Mouse (Mus musculus) thymus, adult 2 months (tissue): ENCODE results near the gene Cyp4f15. TPM values are rescaled to one million over a fixed set of nuclear protein-coding genes. Genes with fewer than 3 reads are reported as not detected.
A peak's percentile ranks its signal among the peaks of the same experiment; 100 is the strongest.
"Not testable (repeated sequence)": the region's sequence is repeated elsewhere in the genome, so short reads cannot be mapped to it uniquely, and the experiment has no call there.

Experiments
- DNase-seq: peaks from one replicate; pipeline ENCODE4 v3.0.0; 2021
- H3K27ac ChIP-seq: fragments of 200-500 bp; 2 replicates; pipeline ENCODE4 v1.5.1; 2012; ENCODE audit warnings: low read length, control low read depth; ENCODE audit not compliant: control insufficient read depth, insufficient read depth
- H3K27me3 ChIP-seq: fragments of 200-500 bp; 2 replicates; pipeline ENCODE4 v1.6.1; 2012; ENCODE audit warnings: mild to moderate bottlenecking, low read length, moderate library complexity, mixed read lengths; ENCODE audit not compliant: control insufficient read depth, insufficient read depth
- H3K36me3 ChIP-seq: fragments of 200-500 bp; 2 replicates; pipeline ENCODE4 v1.6.1; 2012; ENCODE audit warnings: mild to moderate bottlenecking, low read length, moderate library complexity; ENCODE audit not compliant: control insufficient read depth, insufficient read depth
- H3K4me1 ChIP-seq: fragments of 200-500 bp; replicated peaks from 2 replicates; pipeline ENCODE4 v1.6.1; 2012; ENCODE audit warnings: low read length; ENCODE audit not compliant: control insufficient read depth, insufficient read depth
- H3K4me3 ChIP-seq: fragments of 200-500 bp; 2 replicates; pipeline ENCODE4 v1.5.1; 2012; ENCODE audit warnings: mild to moderate bottlenecking, low read length, control low read depth, moderate library complexity; ENCODE audit not compliant: control insufficient read depth, insufficient read depth
- CTCF ChIP-seq: fragments of 200-500 bp; IDR thresholded peaks from 2 replicates; pipeline ENCODE4 v1.5.1; 2012; ENCODE audit warnings: mild to moderate bottlenecking, control low read depth, low read length, moderate library complexity, borderline replicate concordance; ENCODE audit not compliant: control insufficient read depth, poor library complexity, insufficient read depth; ENCODE audit errors: extremely low read depth
- POLR2A ChIP-seq: fragments of 200-500 bp; IDR thresholded peaks from 2 replicates; pipeline ENCODE4 v1.6.1; 2012; ENCODE audit warnings: mild to moderate bottlenecking, low read length, control low read depth, moderate library complexity; ENCODE audit not compliant: control insufficient read depth, poor library complexity, insufficient read depth; ENCODE audit errors: extremely low read depth
- WGBS: fragments of 180-500 bp; shearing (Covaris S2); methylation state at CpG from one replicate; pipeline ENCODE4 v1.1.7; 2018; 5-methylcytosine and 5-hydroxymethylcytosine counted together
- polyA plus RNA-seq: library from polyadenylated mRNA; depleted of rRNA; stranded (reverse); fragments of >200 nt; gene quantifications from 2 replicates; pipeline ENCODE4 v1.2.3, GENCODE M21; 2012

Cyp4f15 gene
- polyA plus RNA-seq, 1 experiment, result 1.4 TPM

GRCm38 (mm10) chr17:32702826-32703225 lies 17.4 kb downstream of the Cyp4f15 start:
- no peaks in the 10 kb centered on the region for H3K4me1 ChIP-seq
- no peaks in the 10 kb centered on the region for H3K36me3 ChIP-seq
- no peak overlapping the region for H3K27ac ChIP-seq
- TF ChIP-seq POLR2A, result no peak
- no peak for TF ChIP-seq CTCF
- peak; percentile 34 for DNase-seq
- H3K27me3 ChIP-seq, result no peaks in the 10 kb centered on the region
- no peak overlapping the region for H3K4me3 ChIP-seq
- 30% methylated on average over 22 of the region's 22 CpGs for WGBS

GRCm38 (mm10) chr17:32710541-32710940 lies 25.1 kb downstream of the Cyp4f15 start:
- not testable (repeated sequence) for H3K27ac ChIP-seq, H3K4me3 ChIP-seq, H3K4me1 ChIP-seq, H3K36me3 ChIP-seq, DNase-seq, H3K27me3 ChIP-seq

- not testable (repeated sequence) for H3K36me3 ChIP-seq, H3K4me1 ChIP-seq, H3K27ac ChIP-seq, H3K27me3 ChIP-seq, DNase-seq, H3K4me3 ChIP-seq
- WGBS, result 86% methylated on average over 1 of the region's 1 CpGs
Measured at GRCm38 (mm10) chr17:32722151-32722550, 36.7 kb downstream of the Cyp4f15 start.

GRCm38 (mm10) chr17:32722771-32723170 lies 37.3 kb downstream of the Cyp4f15 start:
- Histone ChIP-seq H3K4me3 (no peak overlapping the region), H3K27ac (no peak overlapping the region), H3K27me3 (no peaks in the 10 kb centered on the region), H3K4me1 (no peaks in the 10 kb centered on the region), H3K36me3 (no peaks in the 10 kb centered on the region)
- no peak for DNase-seq
- no peak for TF ChIP-seq POLR2A
- TF ChIP-seq CTCF, result no peak
- 87% methylated on average over 7 of the region's 7 CpGs for WGBS

GRCm38 (mm10) chr17:32726360-32726759 lies 40.9 kb downstream of the Cyp4f15 start:
- not testable (repeated sequence) for H3K4me1 ChIP-seq, DNase-seq

GRCm38 (mm10) chr17:32729029-32729428 lies 43.6 kb downstream of the Cyp4f15 start:
- Histone ChIP-seq H3K27me3 (no peaks in the 10 kb centered on the region), H3K4me3 (no peak overlapping the region), H3K27ac (no peak overlapping the region), H3K4me1 (no peaks in the 10 kb centered on the region), H3K36me3 (no peaks in the 10 kb centered on the region)
- TF ChIP-seq POLR2A (no peak), CTCF (no peak)
- DNase-seq, result no peak
- 73% methylated on average over 3 of the region's 3 CpGs for WGBS

More at GRCm38 (mm10) chr17:32726360-32726759, 40.9 kb downstream of the Cyp4f15 start:
- not testable (repeated sequence) for H3K27ac ChIP-seq, H3K4me3 ChIP-seq, H3K27me3 ChIP-seq, H3K36me3 ChIP-seq

GRCm38 (mm10) chr17:32738406-32738805 lies 53.0 kb downstream of the Cyp4f15 start:
- TF ChIP-seq CTCF, result no peak
- TF ChIP-seq POLR2A, result no peak
- H3K4me3 ChIP-seq, result no peak overlapping the region

More at GRCm38 (mm10) chr17:32738406-32738805, 53.0 kb downstream of the Cyp4f15 start:
- no peak for DNase-seq
- H3K27ac ChIP-seq, result no peak overlapping the region
- no peaks in the 10 kb centered on the region for H3K4me1 ChIP-seq
- no peaks in the 10 kb centered on the region for H3K36me3 ChIP-seq
- WGBS, result 79% methylated on average over 1 of the region's 1 CpGs
- no peaks in the 10 kb centered on the region for H3K27me3 ChIP-seq
